Mouse (Mus musculus): ENCODE measurements around the gene Fam168a. TPM values are rescaled to one million over a fixed set of nuclear protein-coding genes. Genes with fewer than 3 reads are reported as not detected.
"Not testable (repeated sequence)": the region's sequence is repeated elsewhere in the genome, so short reads cannot be mapped to it uniquely, and the experiment has no call there.

The Fam168a gene
- polyA plus RNA-seq, 1 experiment from 2014 or later: 29.7 TPM

DNA sequence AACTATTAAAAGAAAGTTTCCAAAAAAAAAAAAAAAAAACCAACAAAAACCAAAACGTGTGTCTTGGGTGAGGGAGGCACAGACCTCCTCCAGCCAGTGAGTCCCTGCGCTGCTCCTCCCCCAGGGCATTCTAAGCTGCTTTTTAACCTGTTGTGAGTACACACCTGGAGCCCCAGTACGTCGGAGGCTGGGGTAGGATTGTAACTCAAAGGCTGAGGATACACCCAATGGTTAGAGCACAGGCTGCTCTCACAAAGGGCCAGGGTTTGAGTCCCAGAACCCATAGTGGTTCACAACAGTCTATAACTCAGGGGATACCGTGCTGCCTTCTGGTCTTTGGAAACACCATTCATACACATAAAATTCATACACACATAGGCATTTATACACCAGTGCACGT is 135.2 kb downstream of the Fam168a start:
- Histone ChIP-seq H3K27ac (no peak overlapping the region), H3K4me1 (replicated peaks; ENCODE audit: insufficient read depth, low read length) (no peaks in the 10 kb centered on the region), H3K4me3 (replicated peaks; ENCODE audit: low read depth, low read length) (no peak overlapping the region), H3K36me3 (ENCODE audit: insufficient read depth, low read length) (0 out of 2 replicates have a peak, but pooled peaks cover 8% of the 10 kb centered on the region), H3K4me2 (ENCODE audit: low read length) (no peak overlapping the region), H3K9ac (ENCODE audit: low read depth, low read length) (no peak overlapping the region), H3K9me3 (replicated peaks; ENCODE audit: low read length) (no peaks in the 10 kb centered on the region), H3K27me3 (ENCODE audit: insufficient read depth, low read length) (no peaks in the 10 kb centered on the region)
- 79% methylated on average over 6 of the region's 6 CpGs for WGBS
- ATAC-seq (replicated peaks; ENCODE audit: low FRiP score, low read depth): no peak
- DNase-seq (ENCODE audit: low spot score): no peak
- no peak for TF ChIP-seq CTCF (IDR thresholded peaks at IDR 0.05; ENCODE audit: low read depth)

DNA sequence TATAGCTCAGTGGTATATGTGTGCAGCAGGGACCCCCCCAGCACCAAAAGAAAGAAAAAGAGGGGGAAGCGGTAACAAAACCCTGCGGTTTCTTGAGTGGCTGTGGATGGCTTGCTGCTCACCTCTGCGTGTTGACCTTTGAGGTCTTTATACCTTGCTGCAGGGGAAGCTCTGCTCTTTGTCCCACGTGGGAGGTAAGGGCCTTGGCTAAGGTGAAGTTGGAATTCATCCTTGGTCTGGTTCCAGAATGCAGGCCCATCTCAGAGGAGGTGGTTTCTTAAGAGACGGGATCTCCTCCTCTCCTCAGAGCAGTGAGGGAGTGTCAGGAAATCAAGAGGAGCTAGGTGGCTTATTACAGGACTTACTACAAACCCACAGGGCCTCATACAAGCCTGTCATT is 135.7 kb downstream of the Fam168a start:
- 74% methylated on average over 5 of the region's 5 CpGs for WGBS
- Histone ChIP-seq H3K4me3 (replicated peaks; ENCODE audit: low read depth, low read length) (no peak overlapping the region), H3K36me3 (ENCODE audit: insufficient read depth, low read length) (0 out of 2 replicates have a peak, but pooled peaks cover 3% of the 10 kb centered on the region), H3K27ac (no peak overlapping the region), H3K4me1 (replicated peaks; ENCODE audit: insufficient read depth, low read length) (no peaks in the 10 kb centered on the region), H3K4me2 (ENCODE audit: low read length) (no peak overlapping the region), H3K9ac (ENCODE audit: low read depth, low read length) (no peak overlapping the region), H3K9me3 (replicated peaks; ENCODE audit: low read length) (no peaks in the 10 kb centered on the region), H3K27me3 (ENCODE audit: insufficient read depth, low read length) (no peaks in the 10 kb centered on the region)
- no peak for DNase-seq (ENCODE audit: low spot score)
- TF ChIP-seq CTCF (IDR thresholded peaks at IDR 0.05; ENCODE audit: low read depth): no peak
- no peak for ATAC-seq (replicated peaks; ENCODE audit: low FRiP score, low read depth)

DNA sequence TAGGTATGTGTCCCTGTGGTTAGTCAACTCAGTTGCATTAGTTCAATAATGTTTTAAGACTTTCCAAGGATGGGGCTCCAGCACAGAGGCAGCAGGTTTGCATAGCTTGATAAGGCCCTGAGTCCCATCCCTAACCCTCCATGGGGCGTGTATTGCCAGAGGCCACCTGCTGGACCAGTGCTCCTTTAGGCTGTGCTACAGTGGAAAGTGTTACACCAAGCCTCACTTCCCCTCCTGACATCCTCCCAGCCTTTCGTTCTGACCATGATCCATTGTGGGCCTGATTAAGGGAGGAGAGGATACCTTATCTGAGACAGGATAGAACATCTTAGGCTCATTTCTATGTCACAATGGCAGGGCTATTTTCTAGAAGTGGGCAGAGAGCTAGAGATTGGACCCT is 137.4 kb downstream of the Fam168a start:
- Histone ChIP-seq H3K36me3 (ENCODE audit: insufficient read depth, low read length) (no peaks in the 10 kb centered on the region), H3K4me2 (ENCODE audit: low read length) (no peak overlapping the region), H3K27me3 (ENCODE audit: insufficient read depth, low read length) (no peaks in the 10 kb centered on the region), H3K9me3 (replicated peaks; ENCODE audit: low read length) (no peaks in the 10 kb centered on the region), H3K4me1 (replicated peaks; ENCODE audit: insufficient read depth, low read length) (no peaks in the 10 kb centered on the region), H3K4me3 (replicated peaks; ENCODE audit: low read depth, low read length) (no peak overlapping the region), H3K27ac (no peak overlapping the region), H3K9ac (ENCODE audit: low read depth, low read length) (no peak overlapping the region)
- DNase-seq (ENCODE audit: low spot score) (no peak), ATAC-seq (replicated peaks; ENCODE audit: low FRiP score, low read depth) (no peak)
- WGBS: 91% methylated on average over 2 of the region's 2 CpGs
- TF ChIP-seq CTCF (IDR thresholded peaks at IDR 0.05; ENCODE audit: low read depth): no peak

DNA sequence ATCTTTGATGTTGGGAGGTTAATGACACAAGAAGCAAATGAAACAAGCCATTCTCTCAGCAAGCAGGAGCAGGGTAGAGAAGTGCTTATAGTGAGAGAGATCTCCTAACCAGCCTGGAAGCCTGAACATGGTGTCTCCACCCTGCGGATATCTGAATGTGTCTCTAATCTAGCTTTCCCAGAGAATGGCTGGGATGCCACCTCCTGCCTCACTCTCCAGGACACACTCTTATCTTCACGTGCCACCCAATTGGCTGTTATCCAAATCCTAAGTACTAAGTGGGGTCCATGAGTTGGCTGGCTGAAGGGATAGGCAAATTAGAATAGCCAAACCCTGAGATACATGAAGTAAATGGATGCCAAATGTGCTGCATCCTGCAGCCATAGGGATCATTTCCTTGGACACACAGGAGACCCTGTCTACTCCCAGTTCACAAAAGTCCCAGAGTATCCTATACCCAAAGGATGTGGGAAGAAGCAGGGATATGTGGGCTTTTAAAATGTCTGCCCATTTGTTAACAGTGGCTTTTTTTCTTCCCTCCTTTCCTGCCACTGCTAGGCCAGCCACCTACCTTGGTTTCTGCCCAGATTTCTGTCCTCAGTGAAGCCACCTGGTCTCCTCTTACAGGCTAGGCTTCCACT is 138.1 kb downstream of the Fam168a start:
- Histone ChIP-seq H3K4me2 (ENCODE audit: low read length) (no peak overlapping the region), H3K9ac (ENCODE audit: low read depth, low read length) (no peak overlapping the region), H3K36me3 (ENCODE audit: insufficient read depth, low read length) (no peaks in the 10 kb centered on the region), H3K27ac (peak overlapping the region; percentile 68; the same call in 1 of the 2 replicates), H3K9me3 (replicated peaks; ENCODE audit: low read length) (no peaks in the 10 kb centered on the region), H3K4me1 (replicated peaks; ENCODE audit: insufficient read depth, low read length) (no peaks in the 10 kb centered on the region), H3K4me3 (replicated peaks; ENCODE audit: low read depth, low read length) (no peak overlapping the region), H3K27me3 (ENCODE audit: insufficient read depth, low read length) (no peaks in the 10 kb centered on the region)
- 77% methylated on average over 2 of the region's 2 CpGs for WGBS
- TF ChIP-seq CTCF (IDR thresholded peaks at IDR 0.05; ENCODE audit: low read depth): no peak
- ATAC-seq (replicated peaks; ENCODE audit: low FRiP score, low read depth): no peak
- no peak for DNase-seq (ENCODE audit: low spot score)

DNA sequence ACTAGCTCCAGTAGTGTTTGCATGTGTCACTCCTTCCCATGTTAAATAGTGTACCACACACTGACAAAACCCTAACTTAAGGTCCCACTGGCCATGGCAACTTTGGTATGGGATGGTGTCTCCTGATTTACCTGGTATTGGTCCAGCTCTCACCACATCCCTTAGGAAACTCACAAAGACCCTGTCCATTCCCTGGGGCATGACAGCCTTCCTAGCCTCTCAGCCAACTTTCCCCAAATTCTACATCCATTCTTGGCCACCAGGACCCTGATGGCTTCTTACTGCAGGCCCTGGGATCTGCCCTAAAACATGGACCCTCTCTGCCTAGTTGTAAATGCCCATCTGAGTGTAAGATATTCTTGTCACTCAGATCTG is 138.6 kb downstream of the Fam168a start:
- no peak for TF ChIP-seq CTCF (IDR thresholded peaks at IDR 0.05; ENCODE audit: low read depth)
- no peak for ATAC-seq (replicated peaks; ENCODE audit: low FRiP score, low read depth)

DNA sequence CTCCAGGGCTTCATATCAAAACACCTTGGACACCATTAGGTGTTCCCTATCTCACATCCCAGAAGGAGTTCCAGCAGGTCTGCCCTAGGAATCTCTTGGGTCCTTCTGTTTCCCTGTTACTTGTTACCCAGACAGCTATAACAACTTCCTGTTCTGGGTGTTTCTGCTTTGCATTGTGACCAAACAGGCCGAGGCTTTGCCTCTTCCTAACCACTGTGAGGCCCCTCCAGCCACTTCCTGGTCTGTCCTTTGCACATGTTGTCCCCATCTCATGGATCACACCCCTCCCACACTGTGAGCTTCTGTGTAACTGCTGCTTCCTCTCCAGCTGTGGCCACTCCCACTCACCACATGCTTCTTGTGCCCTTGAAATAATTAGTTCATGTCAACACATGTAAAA is 139.0 kb downstream of the Fam168a start:
- 0% methylated on average over 1 of the region's 1 CpGs for WGBS
- Histone ChIP-seq H3K4me3 (replicated peaks; ENCODE audit: low read depth, low read length) (no peak overlapping the region), H3K4me2 (ENCODE audit: low read length) (no peak overlapping the region), H3K27me3 (ENCODE audit: insufficient read depth, low read length) (no peaks in the 10 kb centered on the region), H3K4me1 (replicated peaks; ENCODE audit: insufficient read depth, low read length) (no peaks in the 10 kb centered on the region), H3K9ac (ENCODE audit: low read depth, low read length) (no peak overlapping the region), H3K9me3 (replicated peaks; ENCODE audit: low read length) (no peaks in the 10 kb centered on the region), H3K36me3 (ENCODE audit: insufficient read depth, low read length) (no peaks in the 10 kb centered on the region), H3K27ac (peak overlapping the region; percentile 68)
- ATAC-seq (replicated peaks; ENCODE audit: low FRiP score, low read depth): peak; percentile 71
- TF ChIP-seq CTCF (IDR thresholded peaks at IDR 0.05; ENCODE audit: low read depth): no peak
- DNase-seq (ENCODE audit: low spot score): peak; percentile 91

More for the DNA sequence above, 138.6 kb downstream of the Fam168a start:
- Histone ChIP-seq H3K4me1 (replicated peaks; ENCODE audit: insufficient read depth, low read length) (no peaks in the 10 kb centered on the region), H3K36me3 (ENCODE audit: insufficient read depth, low read length) (no peaks in the 10 kb centered on the region), H3K9me3 (replicated peaks; ENCODE audit: low read length) (no peaks in the 10 kb centered on the region), H3K4me2 (ENCODE audit: low read length) (no peak overlapping the region), H3K27me3 (ENCODE audit: insufficient read depth, low read length) (no peaks in the 10 kb centered on the region), H3K27ac (peak overlapping the region; percentile 68), H3K9ac (ENCODE audit: low read depth, low read length) (no peak overlapping the region), H3K4me3 (replicated peaks; ENCODE audit: low read depth, low read length) (no peak overlapping the region)
- no peak for DNase-seq (ENCODE audit: low spot score)

DNA sequence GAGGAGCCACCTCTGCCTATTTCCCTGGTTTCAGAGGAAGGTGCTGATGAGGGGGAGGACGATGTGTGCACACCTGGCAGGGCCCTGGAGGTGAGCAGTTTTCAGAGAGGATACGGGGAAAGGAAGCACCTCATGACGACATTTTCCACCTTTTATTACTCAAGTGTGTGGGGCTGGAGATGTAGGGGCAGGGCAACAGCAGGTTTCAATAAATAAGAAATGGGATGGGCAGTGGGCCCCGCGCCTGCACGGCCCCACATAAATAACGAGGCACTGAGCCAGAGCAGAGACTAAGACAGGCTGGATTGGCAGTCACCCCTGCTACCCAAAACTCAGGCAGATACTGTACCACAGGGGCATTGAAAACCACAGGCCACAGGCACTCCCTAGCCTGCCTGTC is 139.6 kb downstream of the Fam168a start:
- WGBS: 59% methylated on average over 6 of the region's 7 CpGs
- H3K9me3 ChIP-seq (replicated peaks; ENCODE audit: low read length); DNase-seq (ENCODE audit: low spot score); H3K36me3 ChIP-seq (ENCODE audit: insufficient read depth, low read length); H3K4me2 ChIP-seq (ENCODE audit: low read length); H3K27me3 ChIP-seq (ENCODE audit: insufficient read depth, low read length); H3K9ac ChIP-seq (ENCODE audit: low read depth, low read length); H3K4me1 ChIP-seq (replicated peaks; ENCODE audit: insufficient read depth, low read length); ATAC-seq (replicated peaks; ENCODE audit: low FRiP score, low read depth); H3K27ac ChIP-seq; H3K4me3 ChIP-seq (replicated peaks; ENCODE audit: low read depth, low read length): not testable (repeated sequence)

Measured in kidney, postnatal 0 days (tissue).